Mouse (Mus musculus): ENCODE measurements around the gene Rnf168. TPM values are rescaled to one million over a fixed set of nuclear protein-coding genes. Genes with fewer than 3 reads are reported as not detected.

Rnf168 gene
- total and polyA plus RNA-seq, 2 experiments from 2014 or later = 26.0 to 42.5 TPM

DNA sequence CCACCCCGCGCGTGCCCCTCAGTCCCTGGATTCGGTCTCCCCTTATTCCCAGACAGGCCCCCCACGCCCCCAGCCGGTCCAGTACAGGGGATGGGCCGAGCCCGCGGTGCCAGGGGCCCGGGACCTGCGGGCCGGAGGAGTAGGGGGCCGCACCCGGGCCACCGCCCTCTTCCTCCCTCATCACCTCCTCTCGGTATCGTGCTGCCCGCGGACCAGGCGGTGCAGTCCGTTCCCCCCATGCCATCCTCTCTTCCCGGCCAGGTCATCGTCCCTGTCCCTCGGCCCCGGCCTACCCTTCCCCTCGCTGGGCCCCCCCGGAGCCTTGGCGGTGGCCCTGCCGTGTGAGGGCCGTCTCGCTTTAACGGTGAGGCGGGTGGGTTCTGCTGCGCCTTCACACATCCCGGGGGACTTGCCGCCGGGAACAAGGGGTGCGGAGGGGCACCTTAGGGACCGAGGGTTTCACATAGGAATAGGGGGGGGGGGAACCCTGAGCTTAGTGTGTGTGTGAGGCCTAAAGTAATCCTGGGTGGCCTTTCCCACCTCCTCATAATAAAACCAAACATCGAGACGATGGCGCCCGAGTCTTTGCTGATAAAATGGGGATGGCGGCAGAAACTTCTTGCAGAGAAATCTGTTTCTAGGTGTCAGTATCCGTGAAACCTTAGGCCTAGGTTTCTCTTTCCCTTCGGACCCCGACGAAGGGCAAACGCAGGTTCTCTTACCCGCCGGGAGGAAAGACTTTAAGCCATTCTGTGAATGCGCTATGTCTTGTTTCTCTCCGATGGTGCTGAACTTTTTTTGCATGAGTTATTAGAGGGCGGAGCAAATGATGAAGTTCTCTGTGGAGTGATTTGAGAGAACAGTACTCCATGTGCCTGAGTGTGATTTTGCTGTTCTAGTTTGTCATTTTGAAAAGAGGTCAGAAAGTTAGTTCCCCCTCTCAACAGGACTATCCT lies 55.6 kb downstream of the Rnf168 start:
- ATAC-seq = peak; percentile 64
- peak overlapping the region; percentile 66 for H3K4me2 ChIP-seq (ENCODE audit: low read depth, low read length)
- H3K36me3 ChIP-seq (ENCODE audit: insufficient read depth, low read length) = no peaks in the 10 kb centered on the region
- peak; percentile 61 for DNase-seq (ENCODE audit: low spot score)
- peak overlapping the region; percentile 100 for H3K4me3 ChIP-seq (ENCODE audit: low read length)
- H3K27me3 ChIP-seq (ENCODE audit: insufficient read depth, low read length) = no peaks in the 10 kb centered on the region
- H3K9ac ChIP-seq (replicated peaks; ENCODE audit: low read length) = peak overlapping the region; percentile 98
- H3K4me1 ChIP-seq (ENCODE audit: insufficient read depth, low read length) = no peaks in the 10 kb centered on the region
- TF ChIP-seq CTCF (IDR thresholded peaks at IDR 0.05; ENCODE audit: low read depth) = no peak
- H3K27ac ChIP-seq = peak overlapping the region; percentile 96
- no peaks in the 10 kb centered on the region for H3K9me3 ChIP-seq (ENCODE audit: low read length)
- WGBS = under 1% methylated on average over 41 of the region's 54 CpGs

DNA sequence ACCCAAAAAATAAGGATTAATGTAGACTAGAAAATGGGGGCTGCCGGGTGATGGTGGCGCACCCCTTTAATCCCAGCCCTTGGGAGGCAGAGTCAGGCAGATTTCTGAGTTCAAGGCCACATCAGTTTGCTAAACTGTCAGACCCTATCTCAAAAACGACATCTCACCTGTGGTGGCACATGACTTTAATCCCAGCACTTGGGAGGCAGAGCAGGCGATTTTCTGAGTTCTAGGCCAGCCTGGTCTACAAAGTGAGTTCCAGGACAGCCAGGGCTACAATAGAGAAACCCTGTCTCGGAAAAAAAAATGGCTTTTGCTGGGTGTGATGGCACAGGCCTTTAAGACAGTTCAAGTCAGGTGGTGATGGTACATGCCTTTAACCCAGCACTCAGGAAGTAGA lies 57.9 kb downstream of the Rnf168 start:
- 96% methylated on average over 5 of the region's 5 CpGs for WGBS
- no peaks in the 10 kb centered on the region for H3K27me3 ChIP-seq (ENCODE audit: insufficient read depth, low read length)

DNA sequence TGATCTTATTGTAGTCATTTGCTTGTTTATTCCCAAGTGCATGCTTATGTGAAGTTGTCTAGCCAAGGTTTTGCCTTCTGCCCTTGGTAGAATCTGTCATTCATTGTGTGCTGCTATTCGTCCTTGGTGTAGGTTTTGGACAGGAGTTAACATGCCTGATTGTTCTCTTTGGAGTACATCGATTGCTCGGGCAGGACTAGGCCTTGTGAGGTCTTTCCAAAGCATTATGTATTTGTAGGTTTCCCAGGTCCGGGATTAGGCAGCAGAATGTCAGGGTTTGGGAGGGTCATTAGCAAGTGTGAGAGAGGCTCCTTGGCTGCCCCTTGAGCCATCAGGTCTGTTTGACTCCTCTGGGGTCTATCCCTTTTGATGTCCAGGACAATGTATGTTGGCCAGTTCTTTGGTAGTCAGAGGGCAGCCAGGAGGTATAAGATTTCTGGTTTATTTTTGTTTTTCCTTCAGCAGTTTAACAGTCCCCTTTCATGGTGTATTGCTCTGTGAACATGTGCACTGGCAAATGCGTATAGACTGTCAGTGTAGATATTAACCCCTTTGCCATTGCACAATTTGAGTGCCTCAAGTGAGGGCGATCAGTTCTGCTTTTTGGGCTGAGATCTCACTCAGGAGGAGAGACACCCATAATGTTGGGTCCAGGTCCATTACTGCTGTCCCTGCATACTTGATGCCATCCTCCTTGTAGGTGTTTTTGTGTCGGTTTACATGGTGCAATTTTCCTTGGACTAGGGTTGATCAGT lies 58.9 kb downstream of the Rnf168 start:
- Histone ChIP-seq H3K27ac (no peak overlapping the region), H3K9ac (replicated peaks; ENCODE audit: low read length) (no peak overlapping the region), H3K36me3 (ENCODE audit: insufficient read depth, low read length) (no peaks in the 10 kb centered on the region), H3K4me2 (ENCODE audit: low read depth, low read length) (no peak overlapping the region), H3K9me3 (ENCODE audit: low read length) (no peaks in the 10 kb centered on the region), H3K4me3 (ENCODE audit: low read length) (no peak overlapping the region), H3K27me3 (ENCODE audit: insufficient read depth, low read length) (no peaks in the 10 kb centered on the region), H3K4me1 (ENCODE audit: insufficient read depth, low read length) (no peaks in the 10 kb centered on the region)
- WGBS = 74% methylated on average over 7 of the region's 7 CpGs
- no peak for TF ChIP-seq CTCF (IDR thresholded peaks at IDR 0.05; ENCODE audit: low read depth)
- ATAC-seq (no peak), DNase-seq (ENCODE audit: low spot score) (no peak)

More for the DNA sequence above, 57.9 kb downstream of the Rnf168 start:
- H3K9me3 ChIP-seq (ENCODE audit: low read length) = no peaks in the 10 kb centered on the region
- no peak for TF ChIP-seq CTCF (IDR thresholded peaks at IDR 0.05; ENCODE audit: low read depth)
- H3K9ac ChIP-seq (replicated peaks; ENCODE audit: low read length) = no peak overlapping the region
- H3K4me3 ChIP-seq (ENCODE audit: low read length) = no peak overlapping the region
- no peaks in the 10 kb centered on the region for H3K4me1 ChIP-seq (ENCODE audit: insufficient read depth, low read length)
- ATAC-seq (no peak), DNase-seq (ENCODE audit: low spot score) (no peak)
- H3K4me2 ChIP-seq (ENCODE audit: low read depth, low read length) = no peak overlapping the region
- no peak overlapping the region for H3K27ac ChIP-seq
- no peaks in the 10 kb centered on the region for H3K36me3 ChIP-seq (ENCODE audit: insufficient read depth, low read length)

DNA sequence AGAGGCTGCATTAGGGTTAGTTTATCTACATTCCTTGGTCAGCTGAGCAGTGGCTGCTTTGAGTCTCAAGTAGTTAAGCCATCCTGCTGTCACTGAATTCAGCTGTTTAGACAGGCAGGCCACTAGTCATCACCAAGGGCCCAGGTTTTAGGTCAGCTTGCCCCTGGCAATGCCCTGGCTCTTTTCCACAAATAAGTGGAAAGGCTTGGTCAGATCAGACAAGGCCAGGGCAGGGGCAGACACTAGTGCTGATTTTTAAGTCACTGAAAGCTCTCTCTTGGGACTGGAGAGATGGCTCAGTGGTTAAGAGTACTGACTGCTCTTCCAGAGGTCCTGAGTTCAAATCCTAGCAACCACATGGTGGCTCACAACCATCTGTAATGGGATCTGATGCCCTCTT lies 59.7 kb downstream of the Rnf168 start:
- ATAC-seq (no peak), DNase-seq (ENCODE audit: low spot score) (no peak)
- H3K4me1 ChIP-seq (ENCODE audit: insufficient read depth, low read length) = no peaks in the 10 kb centered on the region
- H3K27me3 ChIP-seq (ENCODE audit: insufficient read depth, low read length) = no peaks in the 10 kb centered on the region
- no peak overlapping the region for H3K4me2 ChIP-seq (ENCODE audit: low read depth, low read length)
- H3K9me3 ChIP-seq (ENCODE audit: low read length) = no peaks in the 10 kb centered on the region
- no peak overlapping the region for H3K4me3 ChIP-seq (ENCODE audit: low read length)
- TF ChIP-seq CTCF (IDR thresholded peaks at IDR 0.05; ENCODE audit: low read depth) = no peak
- no peaks in the 10 kb centered on the region for H3K36me3 ChIP-seq (ENCODE audit: insufficient read depth, low read length)
- H3K27ac ChIP-seq = no peak overlapping the region
- H3K9ac ChIP-seq (replicated peaks; ENCODE audit: low read length) = no peak overlapping the region

DNA sequence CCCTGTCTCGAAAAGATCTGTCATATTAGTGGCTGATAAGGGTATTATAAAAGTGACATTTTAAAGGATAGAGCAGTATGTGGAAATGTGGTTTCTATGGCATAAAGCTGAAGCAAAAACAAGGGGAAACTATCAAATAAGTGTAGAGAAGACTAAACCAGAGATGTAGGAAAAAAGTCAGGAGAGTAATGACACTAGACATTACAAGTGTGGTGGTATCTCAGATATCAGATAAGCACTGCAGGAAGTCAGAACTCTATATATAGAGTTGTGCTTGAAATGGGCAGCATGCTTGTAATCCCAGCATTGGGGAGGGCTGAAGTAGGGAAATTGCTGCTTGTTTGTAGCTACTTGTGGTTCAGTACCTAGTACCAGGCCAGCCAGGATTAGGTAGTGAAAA lies 63.2 kb downstream of the Rnf168 start:
- Histone ChIP-seq H3K4me3 (ENCODE audit: low read length) (no peak overlapping the region), H3K27me3 (ENCODE audit: insufficient read depth, low read length) (no peaks in the 10 kb centered on the region), H3K4me2 (ENCODE audit: low read depth, low read length) (no peak overlapping the region), H3K9me3 (ENCODE audit: low read length) (no peaks in the 10 kb centered on the region), H3K27ac (no peak overlapping the region), H3K9ac (replicated peaks; ENCODE audit: low read length) (no peak overlapping the region), H3K4me1 (ENCODE audit: insufficient read depth, low read length) (no peaks in the 10 kb centered on the region), H3K36me3 (ENCODE audit: insufficient read depth, low read length) (no peaks in the 10 kb centered on the region)
- DNase-seq (ENCODE audit: low spot score) (no peak), ATAC-seq (no peak)
- WGBS = 92% methylated on average over 1 of the region's 1 CpGs
- TF ChIP-seq CTCF (IDR thresholded peaks at IDR 0.05; ENCODE audit: low read depth) = no peak

DNA sequence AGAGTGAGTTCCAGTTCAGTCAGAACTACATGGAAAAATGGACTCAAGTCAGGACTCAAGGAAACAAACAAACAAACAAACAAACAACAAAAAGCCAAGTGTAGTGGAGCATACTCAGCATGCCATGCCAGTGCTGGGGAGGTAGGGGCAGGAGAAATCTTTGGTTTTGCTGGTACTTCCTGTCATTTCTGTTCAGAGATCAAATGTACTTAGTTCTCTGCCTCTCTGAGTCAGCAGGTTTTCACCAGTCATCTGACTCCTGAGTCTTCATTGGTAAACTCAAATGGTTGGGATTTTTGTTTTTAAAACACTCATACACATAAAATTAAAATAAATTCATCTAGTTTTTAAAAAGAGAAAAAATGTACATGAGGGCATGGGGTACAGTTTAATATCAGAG lies 68.3 kb downstream of the Rnf168 start:
- TF ChIP-seq CTCF (IDR thresholded peaks at IDR 0.05; ENCODE audit: low read depth) = no peak
- H3K9ac ChIP-seq (replicated peaks; ENCODE audit: low read length) = no peak overlapping the region

More for the DNA sequence above, 68.3 kb downstream of the Rnf168 start:
- ATAC-seq = no peak
- Histone ChIP-seq H3K27me3 (ENCODE audit: insufficient read depth, low read length) (no peaks in the 10 kb centered on the region), H3K4me1 (ENCODE audit: insufficient read depth, low read length) (no peaks in the 10 kb centered on the region), H3K4me2 (ENCODE audit: low read depth, low read length) (no peak overlapping the region), H3K36me3 (ENCODE audit: insufficient read depth, low read length) (no peaks in the 10 kb centered on the region), H3K9me3 (ENCODE audit: low read length) (no peaks in the 10 kb centered on the region), H3K27ac (no peak overlapping the region), H3K4me3 (ENCODE audit: low read length) (no peak overlapping the region)
- no peak for DNase-seq (ENCODE audit: low spot score)

All from hindbrain, postnatal 0 days (tissue).